Mouse (Mus musculus) liver, postnatal 0 days (tissue): ENCODE data around the gene Rad51b. TPM values are rescaled to one million over a fixed set of nuclear protein-coding genes. Genes with fewer than 3 reads are reported as not detected.
A peak's percentile ranks its signal among the peaks of the same experiment; 100 is the strongest.

Experiments
- ATAC-seq: fragments of 200-750 bp; cut with Nextera tagmentation; 2 replicates; pipeline ENCODE4 v1.8.0; 2017; ENCODE audit warnings: mild to moderate bottlenecking, moderate library complexity
- DNase-seq: peaks from one replicate; pipeline ENCODE4 v3.0.0-alpha.2; 2016
- H3K27ac ChIP-seq: fragments of 300-500 bp; sonication (generic); 2 replicates; pipeline ENCODE4 v1.5.1; 2014; ENCODE audit warnings: antibody characterized with exemption, moderate library complexity, mild to moderate bottlenecking, low read depth
- H3K27me3 ChIP-seq: fragments of 300-500 bp; sonication (generic); 2 replicates; pipeline ENCODE4 v1.6.1; 2014; ENCODE audit warnings: low read length, control low read depth, mixed read lengths; ENCODE audit not compliant: insufficient read depth
- H3K36me3 ChIP-seq: fragments of 300-500 bp; sonication (generic); replicated peaks from 2 replicates; pipeline ENCODE4 v1.6.1; 2014; ENCODE audit warnings: mild to moderate bottlenecking, control low read depth, low read length, moderate library complexity, mixed read lengths; ENCODE audit not compliant: insufficient read depth
- H3K4me1 ChIP-seq: fragments of 300-500 bp; sonication (generic); 2 replicates; pipeline ENCODE4 v1.6.1; 2014; ENCODE audit warnings: antibody characterized with exemption, mild to moderate bottlenecking, control low read depth; ENCODE audit not compliant: insufficient read depth
- H3K4me2 ChIP-seq: fragments of 300-500 bp; sonication (generic); 2 replicates; pipeline ENCODE4 v1.6.1; 2014; ENCODE audit warnings: low read depth, mild to moderate bottlenecking, low read length, moderate library complexity, mixed read lengths
- H3K4me3 ChIP-seq: fragments of 300-500 bp; sonication (generic); 2 replicates; pipeline ENCODE4 v1.5.1; 2014; ENCODE audit warnings: low read depth, low read length
- H3K9ac ChIP-seq: fragments of 300-500 bp; sonication (generic); replicated peaks from 2 replicates; pipeline ENCODE4 v1.6.1; 2014; ENCODE audit warnings: mild to moderate bottlenecking, moderate library complexity
- H3K9me3 ChIP-seq: fragments of 300-500 bp; sonication (generic); 2 replicates; pipeline ENCODE4 v1.6.1; 2016; ENCODE audit warnings: mild to moderate bottlenecking, control low read depth, low read length, mixed read lengths
- CTCF ChIP-seq: sonication (generic); IDR thresholded peaks from 2 replicates; pipeline ENCODE4 v1.5.1; 2016; ENCODE audit warnings: antibody characterized with exemption, low read depth
- EP300 ChIP-seq: IDR thresholded peaks from 2 replicates; pipeline ENCODE4 v1.6.1; 2016; ENCODE audit warnings: antibody characterized with exemption, low read depth, mild to moderate bottlenecking
- WGBS: fragments of 180-500 bp; shearing (Covaris S2); extraction: QIAGEN DNeasy Blood & Tissue Kit; methylation state at CpG from one replicate; pipeline ENCODE4 v1.1.7; 2014; ENCODE audit not compliant: insufficient replicate concordance; 5-methylcytosine and 5-hydroxymethylcytosine counted together
- polyA plus RNA-seq: library from polyadenylated mRNA; unstranded; fragments of >200 nt; fragmentation: Nextera tagmentation; extraction: Ambion mirVana; gene quantifications from 2 replicates; pipeline ENCODE4 v1.2.1, GENCODE M21; 2015

Gene Rad51b
- polyA plus RNA-seq, 1 experiment from 2014 or later, result 2.5 TPM

- Histone ChIP-seq H3K4me3 (no peak overlapping the region), H3K9me3 (no peaks in the 10 kb centered on the region), H3K27me3 (no peaks in the 10 kb centered on the region), H3K9ac (no peak overlapping the region), H3K27ac (no peak overlapping the region), H3K4me2 (no peak overlapping the region), H3K36me3 (no peaks in the 10 kb centered on the region), H3K4me1 (peaks cover 15% of the 10 kb centered on the region)
- ATAC-seq, result peak; percentile 56; the same call in 1 of the 2 replicates
- no peak for DNase-seq
- TF ChIP-seq CTCF, result no peak
- WGBS, result 65% methylated on average over 4 of the region's 4 CpGs
Observed at GRCm38 (mm10) chr12:79598496-79598895, 301.4 kb downstream of the Rad51b start.

GRCm38 (mm10) chr12:79598901-79599300, 301.8 kb downstream of the Rad51b start:
- H3K9ac ChIP-seq, result no peak overlapping the region
- DNase-seq, result no peak
- ATAC-seq, result peak; percentile 33; the same call in 1 of the 2 replicates
- H3K27me3 ChIP-seq, result no peaks in the 10 kb centered on the region
- peaks cover 15% of the 10 kb centered on the region for H3K4me1 ChIP-seq
- H3K36me3 ChIP-seq, result no peaks in the 10 kb centered on the region
- no peak overlapping the region for H3K27ac ChIP-seq
- TF ChIP-seq CTCF, result no peak
- no peak for TF ChIP-seq EP300
- 52% methylated on average over 2 of the region's 2 CpGs for WGBS
- H3K4me3 ChIP-seq, result no peak overlapping the region
- no peak overlapping the region for H3K4me2 ChIP-seq
- H3K9me3 ChIP-seq, result no peaks in the 10 kb centered on the region

GRCm38 (mm10) chr12:79600149-79600769, 303.2 kb downstream of the Rad51b start:
- 67% methylated on average over 11 of the region's 11 CpGs for WGBS
- Histone ChIP-seq H3K4me1 (peaks cover 21% of the 10 kb centered on the region), H3K27ac (peak overlapping the region; percentile 49), H3K27me3 (no peaks in the 10 kb centered on the region), H3K4me2 (no peak overlapping the region), H3K9ac (no peak overlapping the region), H3K36me3 (no peaks in the 10 kb centered on the region), H3K9me3 (no peaks in the 10 kb centered on the region), H3K4me3 (no peak overlapping the region)
- TF ChIP-seq EP300 (no peak), CTCF (no peak)
- ATAC-seq (peak; percentile 63), DNase-seq (peak; percentile 27)

- Histone ChIP-seq H3K27me3 (no peaks in the 10 kb centered on the region), H3K9ac (no peak overlapping the region), H3K9me3 (no peaks in the 10 kb centered on the region), H3K4me1 (peaks cover 25% of the 10 kb centered on the region), H3K4me2 (no peak overlapping the region), H3K36me3 (no peaks in the 10 kb centered on the region), H3K27ac (peak overlapping the region; percentile 45), H3K4me3 (no peak overlapping the region)
- 67% methylated on average over 3 of the region's 3 CpGs for WGBS
- DNase-seq, result peak; percentile 57
- peak; percentile 63 for ATAC-seq
- TF ChIP-seq CTCF, result no peak
- TF ChIP-seq EP300, result 0 out of 2 replicates have a peak, but pooled peaks have one; percentile 10
Observed at GRCm38 (mm10) chr12:79602641-79603040, 305.6 kb downstream of the Rad51b start.

GRCm38 (mm10) chr12:79604850-79605249, 307.8 kb downstream of the Rad51b start:
- peak overlapping the region; percentile 12; the same call in 1 of the 2 replicates for H3K27ac ChIP-seq
- H3K27me3 ChIP-seq, result no peaks in the 10 kb centered on the region
- H3K4me3 ChIP-seq, result no peak overlapping the region
- WGBS, result 53% methylated on average over 2 of the region's 2 CpGs
- no peaks in the 10 kb centered on the region for H3K36me3 ChIP-seq
- DNase-seq, result no peak
- H3K9me3 ChIP-seq, result no peaks in the 10 kb centered on the region
- peak; percentile 54 for ATAC-seq
- no peak overlapping the region for H3K4me2 ChIP-seq
- H3K4me1 ChIP-seq, result peaks cover 21% of the 10 kb centered on the region
- no peak overlapping the region for H3K9ac ChIP-seq
- TF ChIP-seq CTCF (no peak), EP300 (peak; percentile 84)

GRCm38 (mm10) chr12:79606197-79606631, 309.1 kb downstream of the Rad51b start:
- 84% methylated on average over 11 of the region's 11 CpGs for WGBS

More at GRCm38 (mm10) chr12:79606197-79606631, 309.1 kb downstream of the Rad51b start:
- H3K9me3 ChIP-seq, result no peaks in the 10 kb centered on the region
- ATAC-seq (no peak), DNase-seq (no peak)
- no peak overlapping the region for H3K4me3 ChIP-seq
- no peaks in the 10 kb centered on the region for H3K36me3 ChIP-seq
- H3K4me1 ChIP-seq, result peaks cover 32% of the 10 kb centered on the region
- no peak overlapping the region for H3K4me2 ChIP-seq
- H3K27ac ChIP-seq, result no peak overlapping the region
- H3K27me3 ChIP-seq, result no peaks in the 10 kb centered on the region
- no peak overlapping the region for H3K9ac ChIP-seq
- no peak for TF ChIP-seq CTCF
- no peak for TF ChIP-seq EP300
